Mouse (Mus musculus) ZHBTc4 (cell line): ENCODE measurements around the gene Krt19.

Source experiments
- DNase-seq: peaks from one replicate; pipeline ENCODE4 v3.0.0-alpha.2; 2011; ENCODE audit warnings: low read depth, low spot score

Gene Krt19

GRCm38 (mm10) chr11:100137693-100138092 lies 10.8 kb downstream of the Krt19 start:
- no peak for DNase-seq

GRCm38 (mm10) chr11:100136559-100136958 lies 11.9 kb downstream of the Krt19 start:
- peak; percentile 10 for DNase-seq

- no peak for DNase-seq
Measured at GRCm38 (mm10) chr11:100135731-100136130, 12.7 kb downstream of the Krt19 start, which contains the start of gene Krt15. TSS of gene Krt15 (minus strand) at chr11:100135928.

- no peak for DNase-seq
Measured at GRCm38 (mm10) chr11:100124901-100125300, 23.6 kb downstream of the Krt19 start.

- peak; percentile 23 for DNase-seq
Measured at GRCm38 (mm10) chr11:100121466-100121865, 27.0 kb downstream of the Krt19 start, which contains the start of gene Krt13. TSS of gene Krt13 (minus strand) at chr11:100121566.

GRCm38 (mm10) chr11:100120331-100120730 lies 28.1 kb downstream of the Krt19 start:
- no peak for DNase-seq

GRCm38 (mm10) chr11:100113742-100114029 lies 34.8 kb downstream of the Krt19 start:
- no peak for DNase-seq

GRCm38 (mm10) chr11:100112935-100113741 lies 35.3 kb downstream of the Krt19 start:
- DNase-seq = no peak

GRCm38 (mm10) chr11:100105576-100106122 lies 42.8 kb downstream of the Krt19 start, which contains the start of gene Krt36:
TSS of gene Krt36 (minus strand) at chr11:100105626.
- DNase-seq = no peak

- no peak for DNase-seq
Measured at GRCm38 (mm10) chr11:100102693-100103429, 45.6 kb downstream of the Krt19 start.

GRCm38 (mm10) chr11:100100391-100100790 lies 48.1 kb downstream of the Krt19 start:
- DNase-seq = no peak

- no peak for DNase-seq
Measured at GRCm38 (mm10) chr11:100097819-100098218, 50.6 kb downstream of the Krt19 start.

GRCm38 (mm10) chr11:100096141-100096540 lies 52.3 kb downstream of the Krt19 start, which contains the start of gene Krt35:
TSS of gene Krt35 (minus strand) at chr11:100096241.
- no peak for DNase-seq
